Mouse (Mus musculus): ENCODE results near the gene Upk3b.
A peak's percentile ranks its signal among the peaks of the same experiment; 100 is the strongest.

GRCm38 (mm10) chr5:136082345-136082744 lies 44.0 kb downstream of the Upk3b start:
- TF ChIP-seq CTCF (IDR thresholded peaks at IDR 0.05; ENCODE audit: low read depth, low read length) (peak; percentile 35; the same call in 1 of the 2 replicates), GATA1 (IDR thresholded peaks at IDR 0.05; ENCODE audit: borderline replicate concordance, low read length) (no peak), TAL1 (conservative IDR thresholded peaks at IDR 0.05; ENCODE audit: low read depth, low read length) (no peak)
